Mouse (Mus musculus) forebrain, embryonic 12.5 days (tissue): ENCODE measurements around the gene Ckap4. TPM values are rescaled to one million over a fixed set of nuclear protein-coding genes. Genes with fewer than 3 reads are reported as not detected.
"Not testable (repeated sequence)": the region's sequence is repeated elsewhere in the genome, so short reads cannot be mapped to it uniquely, and the experiment has no call there.

Experiments used
- ATAC-seq: fragments of 200-750 bp; cut with Nextera tagmentation; 2 replicates; pipeline ENCODE4 v1.8.0; 2017; ENCODE audit warnings: moderate TSS enrichment; ENCODE audit not compliant: low FRiP score
- H3K27ac ChIP-seq: fragments of 300-500 bp; sonication (generic); 2 replicates; pipeline ENCODE4 v1.5.1; 2016; ENCODE audit warnings: mild to moderate bottlenecking
- H3K27me3 ChIP-seq: fragments of 300-500 bp; sonication (generic); 2 replicates; pipeline ENCODE4 v1.6.1; 2016; ENCODE audit warnings: mild to moderate bottlenecking
- H3K36me3 ChIP-seq: fragments of 300-500 bp; sonication (generic); replicated peaks from 2 replicates; pipeline ENCODE4 v1.6.1; 2016; ENCODE audit warnings: mild to moderate bottlenecking
- H3K4me1 ChIP-seq: fragments of 300-500 bp; sonication (generic); 2 replicates; pipeline ENCODE4 v1.6.1; 2016
- H3K4me2 ChIP-seq: fragments of 300-500 bp; sonication (generic); 2 replicates; pipeline ENCODE4 v1.6.1; 2016; ENCODE audit warnings: mild to moderate bottlenecking, moderate library complexity
- H3K4me3 ChIP-seq: fragments of 300-500 bp; sonication (generic); replicated peaks from 2 replicates; pipeline ENCODE4 v1.5.1; 2016; ENCODE audit warnings: mild to moderate bottlenecking
- H3K9ac ChIP-seq: fragments of 300-500 bp; sonication (generic); 2 replicates; pipeline ENCODE4 v1.6.1; 2016; ENCODE audit warnings: mild to moderate bottlenecking
- H3K9me3 ChIP-seq: fragments of 300-500 bp; sonication (generic); 2 replicates; pipeline ENCODE4 v1.6.1; 2016
- WGBS: fragments of 180-500 bp; shearing (Covaris S2); methylation state at CpG from one replicate; pipeline ENCODE4 v1.1.7; 2016; 5-methylcytosine and 5-hydroxymethylcytosine counted together
- polyA plus RNA-seq: library from polyadenylated mRNA; unstranded; fragments of >200 nt; fragmentation: Nextera tagmentation; extraction: Ambion mirVana; gene quantifications from 2 replicates; pipeline ENCODE4 v1.2.1, GENCODE M21; 2016

Gene Ckap4
- polyA plus RNA-seq, 1 experiment from 2014 or later = 72.2 TPM

DNA sequence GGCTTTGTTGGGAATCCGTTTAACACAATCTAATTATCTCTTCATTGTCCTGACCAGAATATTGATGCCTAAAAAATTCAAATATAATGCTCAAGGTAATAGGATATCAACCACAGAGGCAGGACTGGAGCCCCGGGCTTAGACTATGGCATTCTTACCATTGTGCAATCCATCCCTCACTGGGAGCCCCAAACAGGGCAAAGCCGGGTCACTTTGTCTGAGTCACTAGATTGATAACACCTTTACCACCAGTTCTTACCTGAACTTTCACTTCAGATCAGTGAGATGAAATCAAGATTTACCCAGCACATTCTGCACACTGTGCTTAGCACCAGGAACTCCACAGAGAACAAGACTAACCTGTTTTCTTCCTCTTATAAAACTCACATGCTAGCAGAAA is 50.3 kb downstream of the Ckap4 start:
- Histone ChIP-seq H3K9ac (no peak overlapping the region), H3K27me3 (no peaks in the 10 kb centered on the region), H3K27ac (no peak overlapping the region), H3K4me1 (peaks cover 3% of the 10 kb centered on the region; the same call in 1 of the 2 replicates), H3K4me3 (no peak overlapping the region), H3K36me3 (no peaks in the 10 kb centered on the region), H3K4me2 (no peak overlapping the region), H3K9me3 (no peaks in the 10 kb centered on the region)
- ATAC-seq = no peak
- WGBS = 80% methylated on average over 3 of the region's 3 CpGs

DNA sequence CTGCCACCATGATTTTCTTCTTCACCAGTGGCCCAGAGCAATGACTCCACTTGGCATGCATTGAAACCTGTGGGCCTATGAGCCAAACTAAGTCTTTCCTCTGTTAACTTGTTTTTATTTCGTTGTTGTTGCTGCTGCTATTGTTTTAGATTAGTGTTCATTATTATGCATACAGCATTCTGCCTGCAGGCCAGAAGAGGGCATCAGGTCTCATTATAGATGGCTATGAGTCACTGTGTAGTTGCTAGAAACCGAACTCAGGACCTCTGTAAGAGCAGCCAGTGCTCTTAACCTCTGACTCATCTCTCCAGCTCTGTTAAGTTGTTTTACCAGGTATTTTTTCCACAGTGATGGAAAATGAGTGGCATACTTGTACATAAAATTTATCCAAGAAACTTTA is 50.8 kb downstream of the Ckap4 start:
- Histone ChIP-seq H3K27ac (no peak overlapping the region), H3K4me1 (peaks cover 4% of the 10 kb centered on the region), H3K27me3 (no peaks in the 10 kb centered on the region), H3K9ac (no peak overlapping the region), H3K36me3 (no peaks in the 10 kb centered on the region), H3K4me3 (no peak overlapping the region), H3K9me3 (no peaks in the 10 kb centered on the region), H3K4me2 (no peak overlapping the region)
- no peak for ATAC-seq
- WGBS = 78% methylated on average over 2 of the region's 2 CpGs

DNA sequence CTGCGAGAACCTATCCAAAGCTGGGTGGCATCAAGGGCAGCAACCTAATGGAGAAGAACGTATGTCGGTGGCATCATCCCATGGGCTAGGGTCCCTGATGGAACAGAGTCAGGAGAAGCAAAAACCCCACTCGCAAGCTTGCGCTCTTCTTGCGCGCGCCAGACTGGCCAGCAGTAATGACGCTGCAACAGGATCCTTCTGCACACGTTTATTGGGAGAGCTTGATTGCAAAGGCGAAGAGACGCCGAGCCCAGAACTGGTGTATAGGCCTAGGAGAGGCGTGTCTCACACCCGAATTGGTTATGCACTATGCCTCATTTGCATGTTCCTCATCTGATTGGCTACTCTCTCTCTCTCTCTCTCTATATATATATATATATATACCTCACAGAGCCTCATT is 51.4 kb downstream of the Ckap4 start:
- ATAC-seq = not testable (repeated sequence)
- 94% methylated on average over 15 of the region's 15 CpGs for WGBS

DNA sequence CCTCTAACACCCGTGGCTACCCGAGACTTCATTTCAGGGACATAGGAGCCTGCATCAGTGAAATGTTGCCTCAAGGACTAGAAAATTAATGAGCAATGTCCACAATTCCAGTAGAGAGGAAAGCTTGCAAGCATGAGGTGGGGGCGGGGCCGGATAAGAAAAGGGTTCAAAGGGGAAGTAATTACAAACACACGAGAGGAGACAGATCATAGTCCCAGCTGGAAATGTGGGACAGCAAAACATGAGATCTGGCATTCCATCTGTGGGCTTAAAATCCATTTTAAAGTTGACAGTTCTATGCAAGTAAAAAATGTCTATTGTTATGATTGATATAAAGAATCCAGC is 52.6 kb downstream of the Ckap4 start:
- Histone ChIP-seq H3K4me2 (no peak overlapping the region), H3K27ac (no peak overlapping the region), H3K9ac (no peak overlapping the region), H3K27me3 (no peaks in the 10 kb centered on the region), H3K4me3 (no peak overlapping the region), H3K9me3 (no peaks in the 10 kb centered on the region), H3K36me3 (no peaks in the 10 kb centered on the region), H3K4me1 (peaks cover 16% of the 10 kb centered on the region)
- WGBS = 70% methylated on average over 5 of the region's 5 CpGs
- ATAC-seq = no peak

More for the DNA sequence above, 51.4 kb downstream of the Ckap4 start:
- H3K36me3 ChIP-seq, H3K27ac ChIP-seq, H3K4me3 ChIP-seq, H3K27me3 ChIP-seq, H3K9ac ChIP-seq, H3K4me2 ChIP-seq, H3K9me3 ChIP-seq: not testable (repeated sequence)
- H3K4me1 ChIP-seq = peaks cover 11% of the 10 kb centered on the region

DNA sequence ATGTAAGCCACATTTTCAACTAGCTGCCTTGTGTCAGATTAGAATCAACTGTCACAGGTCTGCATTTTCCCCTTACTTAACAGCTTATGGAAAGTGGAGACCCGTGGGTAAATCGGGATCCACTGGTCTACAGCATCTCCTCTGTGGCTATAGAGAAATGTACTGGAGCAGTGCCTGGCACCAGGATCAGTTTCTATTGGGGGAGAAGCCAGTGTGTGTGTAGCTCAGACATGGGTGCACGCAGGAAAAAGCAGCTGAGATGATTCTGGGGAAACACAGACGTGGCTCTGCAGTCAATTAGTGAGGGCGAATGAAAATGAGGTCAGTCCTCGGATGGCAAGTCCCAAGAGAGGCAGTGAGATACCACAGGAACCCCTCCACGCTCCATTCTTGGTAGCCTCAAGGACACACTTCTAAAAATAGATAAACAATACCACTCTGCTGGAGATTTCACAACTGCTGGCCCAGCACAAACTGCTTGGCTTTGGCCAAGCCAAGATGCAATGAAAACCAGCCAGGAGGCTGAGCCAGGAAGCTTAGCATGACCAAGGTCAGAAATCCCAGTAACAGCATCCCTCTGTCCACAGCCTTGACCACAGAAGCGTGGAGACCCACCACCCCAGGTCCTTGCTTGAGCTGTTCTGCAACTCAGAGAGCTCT is 53.1 kb downstream of the Ckap4 start:
- WGBS = 69% methylated on average over 8 of the region's 8 CpGs
- Histone ChIP-seq H3K9ac (no peak overlapping the region), H3K9me3 (no peaks in the 10 kb centered on the region), H3K27ac (no peak overlapping the region), H3K4me3 (no peak overlapping the region), H3K27me3 (no peaks in the 10 kb centered on the region), H3K4me2 (no peak overlapping the region), H3K36me3 (no peaks in the 10 kb centered on the region), H3K4me1 (peaks cover 16% of the 10 kb centered on the region)
- no peak for ATAC-seq

DNA sequence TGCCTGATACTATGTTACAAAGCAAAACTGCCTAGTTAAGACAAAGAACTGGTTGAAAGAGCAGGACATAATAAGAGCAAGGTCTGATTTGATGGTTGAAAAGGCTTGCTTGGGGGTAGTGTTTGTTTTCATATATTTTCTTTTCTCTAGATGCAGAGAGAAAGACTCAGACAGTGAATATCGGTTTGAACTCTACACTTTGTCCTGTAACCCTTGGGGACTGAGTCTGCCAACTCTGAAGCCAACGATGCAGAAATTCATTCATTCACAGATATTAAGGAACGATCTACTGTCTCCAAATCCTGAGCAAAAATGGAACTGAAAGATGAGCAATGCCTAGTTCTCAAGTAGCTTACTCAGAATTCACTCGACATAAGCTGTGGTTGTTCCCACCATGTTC is 53.7 kb downstream of the Ckap4 start:
- no peak overlapping the region for H3K9ac ChIP-seq
- H3K27me3 ChIP-seq = no peaks in the 10 kb centered on the region
- H3K36me3 ChIP-seq = no peaks in the 10 kb centered on the region
- 0 out of 2 replicates have a peak overlapping the region, but pooled peaks have one; percentile 6 for H3K27ac ChIP-seq
- H3K4me2 ChIP-seq = no peak overlapping the region
- ATAC-seq = no peak
- WGBS = 42% methylated on average over 4 of the region's 4 CpGs
- peaks cover 16% of the 10 kb centered on the region for H3K4me1 ChIP-seq
- no peaks in the 10 kb centered on the region for H3K9me3 ChIP-seq
- no peak overlapping the region for H3K4me3 ChIP-seq

DNA sequence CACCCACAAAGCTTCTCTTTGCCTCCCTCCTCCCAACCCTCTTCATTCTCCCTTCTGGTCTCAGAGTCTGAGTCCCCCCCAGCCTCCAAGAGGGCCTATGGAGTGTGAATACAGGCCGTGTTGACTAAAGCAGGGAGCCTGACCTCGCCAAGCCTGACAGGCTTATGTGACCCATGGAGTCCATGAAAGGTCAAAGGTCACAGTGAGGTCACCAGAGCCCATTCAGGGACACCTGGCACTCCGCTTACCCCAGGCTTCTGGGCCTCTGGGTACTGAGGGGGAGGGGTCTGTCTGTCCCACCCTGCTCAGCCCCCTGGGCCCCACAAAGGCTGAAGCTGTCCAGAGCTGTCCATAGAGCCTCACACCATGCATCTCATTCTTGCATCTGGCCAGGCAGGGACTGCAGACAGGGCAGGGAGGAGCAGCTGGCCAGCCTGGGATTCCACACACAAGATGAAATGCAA is 56.2 kb downstream of the Ckap4 start:
- Histone ChIP-seq H3K4me2 (no peak overlapping the region), H3K4me3 (no peak overlapping the region), H3K9me3 (no peaks in the 10 kb centered on the region), H3K27me3 (no peaks in the 10 kb centered on the region), H3K27ac (no peak overlapping the region), H3K36me3 (no peaks in the 10 kb centered on the region), H3K9ac (no peak overlapping the region), H3K4me1 (peaks cover 16% of the 10 kb centered on the region)
- WGBS = 2% methylated on average over 3 of the region's 3 CpGs
- ATAC-seq = peak; percentile 53; the same call in 1 of the 2 replicates

DNA sequence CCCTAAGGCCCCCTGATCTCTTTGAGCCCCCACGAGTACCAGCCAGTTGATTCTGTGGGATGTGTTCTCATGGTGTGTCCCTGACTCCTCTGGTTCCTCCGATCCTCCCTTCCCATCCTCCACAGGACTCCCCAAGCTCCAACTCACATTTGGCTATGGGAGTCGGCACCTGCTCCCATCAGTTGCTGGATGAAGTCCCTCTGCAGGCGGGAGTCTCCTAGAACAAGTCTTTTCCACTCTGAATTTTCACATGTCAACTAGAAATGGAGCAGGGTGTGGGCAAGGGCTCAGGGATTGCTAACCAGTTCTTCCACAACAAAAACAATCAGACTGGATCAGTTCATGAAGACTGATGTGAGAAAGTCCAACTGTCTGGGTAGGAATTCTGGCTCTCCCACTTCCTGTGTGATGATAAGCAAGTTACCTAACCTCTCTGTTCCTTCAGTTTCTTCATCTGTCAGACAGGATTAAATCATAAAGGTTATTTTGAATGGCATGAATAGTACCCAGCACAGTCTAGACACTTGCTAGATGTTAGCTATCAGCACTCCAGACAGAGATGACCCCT is 56.7 kb downstream of the Ckap4 start:
- H3K27me3 ChIP-seq = no peaks in the 10 kb centered on the region
- WGBS = 66% methylated on average over 4 of the region's 4 CpGs
- H3K9ac ChIP-seq = no peak overlapping the region
- no peak overlapping the region for H3K27ac ChIP-seq
- H3K4me3 ChIP-seq = no peak overlapping the region
- H3K4me2 ChIP-seq = no peak overlapping the region
- H3K9me3 ChIP-seq = no peaks in the 10 kb centered on the region
- ATAC-seq = 0 out of 2 replicates have a peak, but pooled peaks have one; percentile 23
- peaks cover 16% of the 10 kb centered on the region for H3K4me1 ChIP-seq
- no peaks in the 10 kb centered on the region for H3K36me3 ChIP-seq

Other genes starting within 250 kb of the Ckap4 start
- gene Nuak1, start 93.5 kb downstream of the Ckap4 start, polyA plus RNA-seq = 4.4 and 5.3 TPM in 2 replicates
- gene Tcp11l2, start 42.6 kb upstream of the Ckap4 start, polyA plus RNA-seq = 10.3 and 11.0 TPM in 2 replicates
- gene Polr3b, start 88.2 kb upstream of the Ckap4 start, polyA plus RNA-seq = 17.7 and 18.0 TPM in 2 replicates
- 24.8 and 26.5 TPM in 2 replicates for gene Rfx4, start 222.0 kb upstream of the Ckap4 start, polyA plus RNA-seq